Comparison of ENCODE assay signal across 17 mouse cellular contexts in genomic region chr19:15910987-15911386, GRCm38 (mm10). TPM values are rescaled to one million over a fixed set of nuclear protein-coding genes. Genes with fewer than 3 reads are reported as not detected.
A peak's percentile ranks its signal among the peaks of the same experiment; 100 is the strongest.
DNase-seq lines count a peak whose midpoint lies in the region; ATAC-seq and TF ChIP-seq lines count a peak whose summit lies in the region.
"Had no signal": no experiment of that assay in that cellular context is flagged by ENCODE, and none has a peak within 500 bp of the region (broad histone marks: within the 10 kb centered on the region; RNA-seq: fewer than 3 reads in every experiment).

No protein-coding gene starts in this region.

- H3K4me3 ChIP-seq in kidney, adult 2 months (ENCODE audit: insufficient read depth, low read depth, low read length): no peak overlapping the region
- no peak overlapping the region for H3K4me3 ChIP-seq in heart, embryonic 15.5 days
- no peak overlapping the region for H3K4me3 ChIP-seq in neural tube, embryonic 15.5 days (replicated peaks)
- H3K4me3 ChIP-seq: embryonic facial prominence, embryonic 15.5 days; forebrain, embryonic 15.5 days; layer of hippocampus, adult 2 months; liver, embryonic 15.5 days; megakaryocyte, embryonic 14.5 days had no signal

- peak; percentile 63 for DNase-seq in kidney, adult 2 months
- no peak for DNase-seq in kidney, postnatal 4 days
- DNase-seq in testis, postnatal 14 days (ENCODE audit: low spot score): peak; percentile 43
- DNase-seq in testis, postnatal 10 days (ENCODE audit: low spot score): no peak
- DNase-seq in adrenal gland, postnatal 10 days: no peak
- DNase-seq: adrenal gland, adult 8-10 months; gastrocnemius, postnatal 25 days; right cerebral cortex, postnatal 25 days; thymus, postnatal 25 days had no signal

- H3K4me2 ChIP-seq in heart, embryonic 15.5 days: no peak overlapping the region
- H3K4me2 ChIP-seq in neural tube, embryonic 15.5 days: no peak overlapping the region
- H3K4me2 ChIP-seq: embryonic facial prominence, embryonic 15.5 days; forebrain, embryonic 15.5 days; liver, embryonic 15.5 days had no signal

- H3K36me3 ChIP-seq in kidney, adult 2 months (ENCODE audit: control insufficient read depth, insufficient read depth, low read length): no peaks in the 10 kb centered on the region
- H3K36me3 ChIP-seq in heart, embryonic 15.5 days: peaks cover 19% of the 10 kb centered on the region
- peaks cover 28% of the 10 kb centered on the region for H3K36me3 ChIP-seq in neural tube, embryonic 15.5 days

- H3K9ac ChIP-seq in heart, embryonic 15.5 days: no peak overlapping the region
- H3K9ac ChIP-seq in neural tube, embryonic 15.5 days (replicated peaks): no peak overlapping the region
- H3K9ac ChIP-seq: embryonic facial prominence, embryonic 15.5 days; forebrain, embryonic 15.5 days; liver, embryonic 15.5 days had no signal

- no peaks in the 10 kb centered on the region for H3K4me1 ChIP-seq in kidney, adult 2 months (ENCODE audit: control insufficient read depth, insufficient read depth, low read length)
- H3K4me1 ChIP-seq in heart, embryonic 15.5 days (replicated peaks): peaks cover 18% of the 10 kb centered on the region
- no peaks in the 10 kb centered on the region for H3K4me1 ChIP-seq in neural tube, embryonic 15.5 days
- H3K4me1 ChIP-seq: embryonic facial prominence, embryonic 15.5 days; forebrain, embryonic 15.5 days had no signal

- WGBS in kidney, adult 2 months: 62% methylated on average over 3 of the region's 3 CpGs
- 38% methylated on average over 3 of the region's 3 CpGs for WGBS in heart, embryonic 15.5 days
- 97% methylated on average over 3 of the region's 3 CpGs for WGBS in neural tube, embryonic 15.5 days

- no peak overlapping the region for H3K27ac ChIP-seq in kidney, adult 2 months (ENCODE audit: insufficient read depth, low read depth, low read length)
- H3K27ac ChIP-seq in heart, embryonic 15.5 days: peak overlapping the region; percentile 51; the same call in 1 of the 2 replicates
- no peak overlapping the region for H3K27ac ChIP-seq in neural tube, embryonic 15.5 days (replicated peaks)
- H3K27ac ChIP-seq: embryonic facial prominence, embryonic 15.5 days; forebrain, embryonic 15.5 days; layer of hippocampus, adult 2 months; liver, embryonic 15.5 days had no signal

- ATAC-seq in heart, embryonic 15.5 days (replicated peaks; ENCODE audit: insufficient number of reproducible peaks, insufficient read depth, low FRiP score, low read depth): peak; percentile 65
- no peak for ATAC-seq in neural tube, embryonic 15.5 days (ENCODE audit: low FRiP score)
- ATAC-seq: forebrain, embryonic 15.5 days; hindbrain, embryonic 16.5 days had no signal

- no peak for TF ChIP-seq POLR2A in kidney, adult 2 months (IDR thresholded peaks at IDR 0.05; ENCODE audit: low read depth, low read length)

- no peaks in the 10 kb centered on the region for H3K27me3 ChIP-seq in kidney, adult 2 months (replicated peaks; ENCODE audit: control insufficient read depth, insufficient read depth, low read length)
- no peaks in the 10 kb centered on the region for H3K27me3 ChIP-seq in heart, embryonic 15.5 days
- no peaks in the 10 kb centered on the region for H3K27me3 ChIP-seq in neural tube, embryonic 15.5 days (replicated peaks)
- H3K27me3 ChIP-seq: embryonic facial prominence, embryonic 15.5 days; forebrain, embryonic 15.5 days; liver, embryonic 15.5 days; megakaryocyte, embryonic 14.5 days had no signal

- no peak for TF ChIP-seq CTCF in kidney, adult 2 months (conservative IDR thresholded peaks at IDR 0.05; ENCODE audit: insufficient read depth, insufficient read length, low read depth, low read length)

- no peaks in the 10 kb centered on the region for H3K9me3 ChIP-seq in heart, embryonic 15.5 days (replicated peaks)
- no peaks in the 10 kb centered on the region for H3K9me3 ChIP-seq in neural tube, embryonic 15.5 days (replicated peaks)
- H3K9me3 ChIP-seq: embryonic facial prominence, embryonic 15.5 days; forebrain, embryonic 15.5 days; liver, embryonic 15.5 days; megakaryocyte, embryonic 14.5 days had no signal

RNA-seq across cellular contexts. Expression of gene Psat1, which starts 36.1 kb away (rescaled TPM):
- polyA plus RNA-seq in kidney, adult 2 months (2012; rRNA removed): 21.0 and 28.5 TPM in 2 replicates
- polyA plus RNA-seq in heart, embryonic 15.5 days (2015; fragmentation: Nextera tagmentation; extraction: Ambion mirVana): 65.2 and 78.4 TPM in 2 replicates
- total RNA-seq in adrenal gland, postnatal 10 days (2021): 100 to 1,000 TPM in 1 of 2 experiments, 10 to 100 TPM in 1; 60.7 to 140 TPM
- 61.6 and 79.9 TPM in 2 replicates for polyA plus RNA-seq in neural tube, embryonic 15.5 days (2015; fragmentation: Nextera tagmentation; extraction: Ambion mirVana)

Comparison
In these comparisons a context has a peak if more than half of its experiments do, and no peak if none do; other contexts are left out.
1. DNase-seq: peak in kidney, adult 2 months (single experiment) and testis, postnatal 14 days (single experiment); none in kidney, postnatal 4 days (0 of 2), testis, postnatal 10 days (single experiment) and adrenal gland, postnatal 10 days (single experiment).